Mouse (Mus musculus): ENCODE data around the gene Spata33. TPM values are rescaled to one million over a fixed set of nuclear protein-coding genes. Genes with fewer than 3 reads are reported as not detected.
A peak's percentile ranks its signal among the peaks of the same experiment; 100 is the strongest.
"Not testable (repeated sequence)": the region's sequence is repeated elsewhere in the genome, so short reads cannot be mapped to it uniquely, and the experiment has no call there.

Spata33 gene
- polyA plus RNA-seq (2015; fragmentation: Nextera tagmentation; extraction: Ambion mirVana) = 3.6 and 4.4 TPM in 2 replicates

DNA sequence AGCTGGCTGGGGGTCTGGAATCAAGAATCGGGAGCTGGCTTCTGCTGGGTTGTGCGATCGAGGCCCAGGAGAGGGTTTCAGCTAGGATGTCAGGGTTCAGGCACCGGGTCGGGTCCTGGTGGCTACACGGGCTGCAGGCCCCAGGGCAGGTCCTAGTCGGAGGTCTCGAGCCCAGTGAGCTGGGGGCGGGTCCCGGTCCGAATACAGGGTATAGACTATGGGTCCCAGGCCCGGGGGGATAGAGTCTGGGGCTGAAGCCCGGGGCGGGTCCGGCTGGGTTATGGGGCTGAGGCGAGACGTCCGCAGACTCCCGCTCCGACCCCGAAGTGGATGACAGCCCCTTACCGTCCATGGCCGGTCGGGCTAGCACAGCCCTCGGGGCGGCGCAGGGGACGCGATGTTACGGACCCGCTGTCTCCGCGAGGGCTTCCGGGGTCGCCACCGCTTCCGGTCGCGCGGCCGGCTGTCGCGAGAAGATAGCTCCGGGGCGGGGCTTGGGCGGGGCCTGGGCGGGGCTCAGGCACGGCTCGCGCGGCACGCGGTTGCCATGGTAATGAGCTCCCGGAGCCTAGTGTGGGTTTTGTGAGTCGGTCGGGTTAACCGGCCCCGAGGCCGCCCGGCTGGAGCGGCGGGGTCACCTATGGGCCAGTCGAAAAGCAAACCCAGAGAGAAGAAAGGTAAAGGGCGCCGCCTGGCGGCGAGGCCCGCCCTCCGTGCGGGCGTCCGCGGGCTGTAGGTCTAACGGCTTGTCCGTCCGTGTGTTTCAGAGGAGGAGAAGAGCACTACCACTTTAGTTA, at the start of gene Spata33, which contains the start of gene Chmp1a:
Gene Spata33, plus strand, starts transcription at position 512 of the 797 bp plus-strand sequence.
Gene Chmp1a, minus strand, starts transcription at position 443 of the 797 bp plus-strand sequence.
- peaks cover 25% of the 10 kb centered on the region for H3K36me3 ChIP-seq
- peak within 1 kb of the TSS; percentile 91 for H3K4me2 ChIP-seq
- peak within 1 kb of the TSS; percentile 98 for H3K9ac ChIP-seq
- WGBS = 1% methylated on average over 73 of the region's 76 CpGs
- peak; percentile 93 for ATAC-seq (replicated peaks; ENCODE audit: insufficient number of reproducible peaks, insufficient read depth, low FRiP score, low read depth)
- peak within 1 kb of the TSS; percentile 66 for H3K27ac ChIP-seq
- no peaks in the 10 kb centered on the region for H3K27me3 ChIP-seq
- peak within 1 kb of the TSS; percentile 96 for H3K4me3 ChIP-seq
- no peaks in the 10 kb centered on the region for H3K9me3 ChIP-seq (replicated peaks)
- H3K4me1 ChIP-seq (replicated peaks) = peaks cover 17% of the 10 kb centered on the region

DNA sequence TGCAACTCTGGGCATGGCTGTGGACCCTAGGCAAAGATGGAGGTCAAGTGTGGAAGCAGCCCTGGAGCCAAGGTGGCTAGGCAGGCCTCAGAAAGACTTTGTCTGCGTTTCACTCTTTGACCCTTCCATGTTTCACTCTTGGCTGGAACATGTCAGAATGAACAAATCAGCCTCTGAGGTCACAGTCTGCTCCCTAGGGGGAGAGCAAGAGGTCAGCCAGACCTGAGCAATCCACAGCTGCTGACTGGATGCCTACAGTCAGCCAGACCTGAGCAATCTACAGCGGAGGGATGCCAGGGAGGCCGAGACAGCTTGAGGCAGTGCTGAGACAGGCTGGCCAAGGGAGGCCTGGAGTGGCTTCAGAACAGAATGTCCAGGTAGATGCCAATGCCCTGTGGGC, 31.2 kb upstream of the Spata33 start:
- 68% methylated on average over 3 of the region's 3 CpGs for WGBS
- no peak for ATAC-seq (replicated peaks; ENCODE audit: insufficient number of reproducible peaks, insufficient read depth, low FRiP score, low read depth)

DNA sequence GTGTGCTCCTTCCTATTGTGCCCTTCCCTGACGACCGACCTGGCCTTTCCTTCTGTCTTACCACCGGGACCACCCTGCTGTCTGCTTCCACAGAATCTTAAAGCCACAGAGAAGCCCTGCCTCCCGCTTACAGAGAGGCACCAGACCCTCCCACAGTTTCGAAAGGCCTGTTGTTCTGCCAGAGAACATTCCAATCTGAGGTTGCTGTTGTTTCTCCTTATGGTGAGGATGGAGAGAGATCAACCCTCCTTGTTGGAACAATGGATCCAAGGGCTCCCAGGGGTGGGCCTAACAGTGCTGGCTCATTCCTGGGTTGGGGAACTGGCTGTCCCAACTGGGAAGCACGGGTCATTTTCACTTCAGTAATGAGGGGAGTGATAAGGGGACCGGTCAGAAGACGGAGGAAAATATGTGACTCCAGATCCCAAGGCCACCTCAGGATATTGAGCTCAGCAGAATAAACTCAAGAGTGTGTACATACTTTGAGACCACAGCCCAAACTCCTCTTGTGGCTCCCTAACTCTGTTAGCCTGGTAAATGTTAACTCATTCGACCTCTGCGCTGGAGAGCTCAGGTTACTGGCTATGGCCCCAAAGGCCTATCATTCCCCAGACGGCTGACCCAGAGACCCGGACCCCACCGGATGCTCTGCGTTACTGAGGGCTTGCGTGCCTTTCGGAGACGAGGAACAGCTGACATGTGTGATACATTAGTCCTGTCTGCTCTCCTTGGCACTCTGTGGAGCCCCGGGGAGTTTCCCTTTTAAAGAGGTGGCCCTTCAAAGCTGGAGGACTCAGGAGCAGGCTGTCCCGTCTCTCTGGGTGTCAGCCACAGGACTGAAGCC, 26.8 kb upstream of the Spata33 start, which contains the start of gene Dpep1:
Gene Dpep1, plus strand, starts transcription at position 677 of the 844 bp plus-strand sequence.
- Histone ChIP-seq H3K27ac (peak within 1 kb of the TSS; percentile 57), H3K36me3 (no peaks in the 10 kb centered on the region), H3K4me2 (no peak within 1 kb of the TSS), H3K9me3 (replicated peaks) (no peaks in the 10 kb centered on the region), H3K9ac (no peak within 1 kb of the TSS), H3K4me1 (replicated peaks) (peaks cover 15% of the 10 kb centered on the region), H3K4me3 (no peak within 1 kb of the TSS), H3K27me3 (no peaks in the 10 kb centered on the region)
- whole genome bisulfite sequencing = 27% methylated on average over 19 of the region's 19 CpGs
- ATAC-seq (replicated peaks; ENCODE audit: insufficient number of reproducible peaks, insufficient read depth, low FRiP score, low read depth) = peak; percentile 38; the same call in 1 of the 2 replicates

More for the DNA sequence above, 31.2 kb upstream of the Spata33 start:
- Histone ChIP-seq H3K9ac (no peak overlapping the region), H3K36me3 (no peaks in the 10 kb centered on the region), H3K4me3 (no peak overlapping the region), H3K4me1 (replicated peaks) (peaks cover 10% of the 10 kb centered on the region), H3K9me3 (replicated peaks) (no peaks in the 10 kb centered on the region), H3K27me3 (no peaks in the 10 kb centered on the region), H3K27ac (no peak overlapping the region), H3K4me2 (no peak overlapping the region)

DNA sequence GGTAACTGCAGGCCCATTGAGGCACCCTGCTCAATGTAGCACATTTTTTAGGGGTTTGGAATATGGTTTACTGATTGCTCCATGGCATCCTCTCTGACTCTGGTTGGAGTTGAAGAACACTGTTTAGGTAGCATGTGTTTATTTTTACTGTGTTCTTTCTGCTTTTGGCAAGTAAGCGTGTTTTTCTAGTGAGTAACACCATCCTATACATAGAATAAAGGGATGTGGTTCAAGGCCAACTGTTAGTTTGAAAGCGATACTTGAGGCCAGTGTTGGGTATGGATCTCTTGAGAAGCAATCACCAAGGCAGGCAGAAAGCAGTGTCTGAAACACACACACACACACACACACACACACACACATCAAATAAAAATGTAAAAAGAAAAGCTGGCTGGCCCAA, 24.6 kb upstream of the Spata33 start:
- H3K27ac ChIP-seq = no peak overlapping the region
- peaks cover 15% of the 10 kb centered on the region for H3K4me1 ChIP-seq (replicated peaks)
- ATAC-seq (replicated peaks; ENCODE audit: insufficient number of reproducible peaks, insufficient read depth, low FRiP score, low read depth) = no peak
- no peaks in the 10 kb centered on the region for H3K27me3 ChIP-seq
- 73% methylated on average over 2 of the region's 2 CpGs for WGBS
- H3K9ac ChIP-seq = no peak overlapping the region
- no peaks in the 10 kb centered on the region for H3K36me3 ChIP-seq
- no peaks in the 10 kb centered on the region for H3K9me3 ChIP-seq (replicated peaks)
- H3K4me2 ChIP-seq = no peak overlapping the region
- no peak overlapping the region for H3K4me3 ChIP-seq

DNA sequence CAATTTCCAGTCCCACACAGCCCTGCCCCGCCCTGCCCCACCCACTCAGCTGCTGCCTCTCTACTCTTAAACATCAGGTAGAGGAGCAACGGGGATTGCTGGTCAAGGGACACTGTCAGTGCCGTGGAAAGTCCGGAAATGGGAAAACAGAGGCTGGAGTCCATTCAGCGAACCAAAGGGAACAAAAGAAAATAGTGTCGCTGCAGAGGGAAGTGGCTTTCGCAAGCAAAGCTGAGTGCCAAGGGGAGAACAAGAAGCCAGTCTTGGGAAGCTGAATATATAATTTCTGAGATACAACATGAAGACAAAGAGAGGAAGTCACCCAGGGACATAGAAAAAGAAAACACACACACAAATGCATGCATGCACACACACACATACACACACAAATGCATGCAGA, 23.8 kb upstream of the Spata33 start:
- Histone ChIP-seq H3K9me3 (replicated peaks) (no peaks in the 10 kb centered on the region), H3K4me1 (replicated peaks) (peaks cover 15% of the 10 kb centered on the region), H3K27ac (no peak overlapping the region), H3K9ac (no peak overlapping the region), H3K4me3 (no peak overlapping the region), H3K36me3 (no peaks in the 10 kb centered on the region), H3K4me2 (no peak overlapping the region), H3K27me3 (no peaks in the 10 kb centered on the region)
- ATAC-seq (replicated peaks; ENCODE audit: insufficient number of reproducible peaks, insufficient read depth, low FRiP score, low read depth) = no peak
- WGBS = 70% methylated on average over 7 of the region's 7 CpGs

DNA sequence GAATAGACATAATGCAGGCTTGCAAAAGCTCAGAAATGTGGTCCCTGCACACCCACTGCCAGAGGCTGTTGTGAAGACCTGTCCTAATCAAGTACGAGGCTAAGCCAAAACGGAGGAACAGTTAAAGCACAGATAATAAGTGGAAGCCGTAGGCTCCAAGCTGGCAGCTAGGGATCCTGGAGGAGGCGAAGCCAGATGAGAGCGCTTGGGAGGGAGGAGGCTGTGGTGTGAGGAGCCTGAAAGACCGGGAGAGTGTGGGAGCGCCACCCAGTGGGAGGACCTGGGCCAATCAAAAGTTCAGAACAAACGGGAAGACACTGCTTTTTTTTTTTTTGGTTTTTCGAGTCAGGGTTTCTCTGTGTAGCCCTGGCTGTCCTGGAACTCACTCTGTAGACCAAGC, 22.0 kb upstream of the Spata33 start:
- WGBS = 2% methylated on average over 9 of the region's 9 CpGs
- no peaks in the 10 kb centered on the region for H3K9me3 ChIP-seq (replicated peaks)
- no peak for ATAC-seq (replicated peaks; ENCODE audit: insufficient number of reproducible peaks, insufficient read depth, low FRiP score, low read depth)
- H3K4me2 ChIP-seq = peak overlapping the region; percentile 51
- no peaks in the 10 kb centered on the region for H3K36me3 ChIP-seq
- peaks cover 11% of the 10 kb centered on the region for H3K4me1 ChIP-seq (replicated peaks)
- H3K27me3 ChIP-seq = no peaks in the 10 kb centered on the region
- no peak overlapping the region for H3K4me3 ChIP-seq
- no peak overlapping the region; the same call in 1 of the 2 replicates for H3K9ac ChIP-seq
- no peak overlapping the region for H3K27ac ChIP-seq

DNA sequence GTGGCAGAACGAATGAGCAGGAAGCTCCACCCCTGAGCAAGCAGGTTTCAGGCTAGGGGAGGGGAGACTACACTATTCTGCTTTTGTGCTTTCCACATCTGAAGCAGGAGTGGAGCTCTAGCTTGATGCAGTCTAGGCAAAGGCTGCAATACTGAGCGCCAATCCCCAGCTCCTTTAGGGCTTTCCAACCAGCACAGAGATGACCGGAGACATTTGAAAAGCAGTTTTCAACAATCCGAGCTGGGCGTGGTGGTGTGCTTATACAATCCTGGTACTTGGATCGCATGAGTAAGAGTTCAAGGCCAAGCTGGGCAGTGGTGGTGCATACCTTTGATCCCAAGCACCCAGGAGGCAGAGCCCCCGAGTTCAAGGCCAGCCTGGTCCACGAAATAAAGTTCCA, 20.7 kb upstream of the Spata33 start:
- Histone ChIP-seq H3K4me1 (replicated peaks) (peaks cover 2% of the 10 kb centered on the region), H3K4me2 (no peak overlapping the region), H3K27me3 (no peaks in the 10 kb centered on the region), H3K27ac (no peak overlapping the region), H3K9ac (no peak overlapping the region), H3K36me3 (no peaks in the 10 kb centered on the region), H3K4me3 (no peak overlapping the region), H3K9me3 (replicated peaks) (no peaks in the 10 kb centered on the region)
- ATAC-seq (replicated peaks; ENCODE audit: insufficient number of reproducible peaks, insufficient read depth, low FRiP score, low read depth) = no peak
- 55% methylated on average over 8 of the region's 8 CpGs for WGBS

DNA sequence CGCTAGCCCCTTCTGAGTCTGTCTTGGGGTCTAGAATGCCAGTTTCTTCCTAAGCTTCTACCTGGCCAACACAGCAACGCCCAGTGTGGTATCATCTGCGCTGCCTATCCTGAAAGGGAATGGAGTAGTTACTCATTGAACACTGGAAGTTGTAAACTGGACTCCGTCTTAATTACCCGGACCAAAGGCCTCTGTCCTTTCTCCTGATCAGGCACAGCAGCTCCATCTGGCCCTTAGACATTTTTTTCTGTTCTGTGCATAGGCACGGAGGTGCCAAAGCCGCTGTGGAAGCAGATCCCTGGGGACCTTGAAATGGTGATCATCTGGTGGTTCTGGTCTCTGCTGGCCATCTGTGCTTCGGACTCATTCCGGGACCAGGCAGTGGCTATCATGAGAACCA, 18.9 kb upstream of the Spata33 start:
- ATAC-seq (replicated peaks; ENCODE audit: insufficient number of reproducible peaks, insufficient read depth, low FRiP score, low read depth) = no peak
- Histone ChIP-seq H3K27ac (no peak overlapping the region), H3K4me3 (no peak overlapping the region), H3K36me3 (no peaks in the 10 kb centered on the region), H3K4me1 (replicated peaks) (peaks cover 2% of the 10 kb centered on the region), H3K4me2 (no peak overlapping the region), H3K27me3 (no peaks in the 10 kb centered on the region), H3K9ac (no peak overlapping the region), H3K9me3 (replicated peaks) (no peaks in the 10 kb centered on the region)
- WGBS = 87% methylated on average over 9 of the region's 9 CpGs

DNA sequence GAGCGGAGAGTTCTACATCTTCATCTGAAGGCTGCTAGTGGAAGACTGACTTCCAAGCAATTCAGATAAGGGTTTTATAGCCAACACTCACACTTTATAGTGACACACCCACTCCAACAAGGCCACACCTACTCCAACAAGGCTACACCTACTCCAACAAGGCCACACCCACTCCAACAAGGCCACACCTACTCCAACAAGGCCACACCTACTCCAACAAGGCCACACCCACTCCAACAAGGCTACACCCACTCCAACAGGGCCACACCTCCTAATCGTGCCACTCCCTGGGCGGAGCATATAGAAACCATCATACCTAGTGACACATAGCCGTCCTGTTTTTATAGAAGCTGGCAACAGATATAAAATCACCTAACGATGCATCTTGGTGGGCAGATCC, 15.6 kb upstream of the Spata33 start:
- not testable (repeated sequence) for H3K4me2 ChIP-seq; H3K27ac ChIP-seq; H3K9me3 ChIP-seq (replicated peaks); H3K27me3 ChIP-seq; H3K4me1 ChIP-seq (replicated peaks); ATAC-seq (replicated peaks; ENCODE audit: insufficient number of reproducible peaks, insufficient read depth, low FRiP score, low read depth); H3K9ac ChIP-seq; H3K36me3 ChIP-seq; H3K4me3 ChIP-seq
- WGBS = 73% methylated on average over 5 of the region's 5 CpGs

DNA sequence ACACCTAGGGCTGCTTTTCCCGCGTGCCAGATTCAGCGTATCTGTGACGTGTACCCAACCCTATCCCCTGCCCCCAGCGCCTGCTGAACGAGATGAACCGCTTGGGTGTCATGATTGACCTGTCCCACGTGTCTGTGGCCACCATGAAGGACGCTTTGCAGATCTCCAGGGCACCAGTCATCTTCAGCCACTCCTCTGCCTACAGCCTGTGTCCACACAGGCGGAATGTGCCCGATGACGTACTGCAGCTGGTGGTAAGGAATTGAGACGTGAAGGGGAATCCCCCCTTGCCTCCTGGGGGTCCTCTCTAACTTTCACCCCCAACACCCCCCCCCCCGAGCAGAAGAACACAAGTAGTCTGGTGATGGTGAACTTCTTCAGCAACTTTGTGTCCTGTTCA, 12.8 kb upstream of the Spata33 start:
- Histone ChIP-seq H3K9ac (no peak overlapping the region), H3K9me3 (replicated peaks) (no peaks in the 10 kb centered on the region), H3K4me3 (no peak overlapping the region), H3K27me3 (no peaks in the 10 kb centered on the region; the same call in 1 of the 2 replicates), H3K27ac (no peak overlapping the region), H3K4me1 (replicated peaks) (no peaks in the 10 kb centered on the region), H3K4me2 (no peak overlapping the region), H3K36me3 (peaks cover under 1% of the 10 kb centered on the region; the same call in 1 of the 2 replicates)
- no peak for ATAC-seq (replicated peaks; ENCODE audit: insufficient number of reproducible peaks, insufficient read depth, low FRiP score, low read depth)
- 49% methylated on average over 14 of the region's 14 CpGs for WGBS

DNA sequence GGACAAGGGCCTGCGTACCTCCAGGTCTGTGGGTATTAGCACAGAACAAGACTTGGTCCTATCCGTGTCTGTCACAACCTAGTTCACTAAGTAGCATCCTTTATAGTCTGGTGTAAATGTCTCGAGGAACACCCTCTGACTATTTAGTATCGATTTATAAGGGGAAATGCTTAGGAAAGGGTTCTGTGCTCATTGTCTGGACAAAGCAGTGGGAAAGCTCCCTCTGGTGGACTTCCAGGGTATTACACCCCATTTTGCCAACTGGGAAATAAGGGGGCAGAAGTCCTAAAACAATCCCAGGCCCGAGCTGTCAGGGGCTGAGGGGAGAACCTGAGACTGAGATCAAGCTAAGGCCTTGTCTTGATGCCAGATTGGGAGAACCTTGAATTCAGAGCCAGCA, 10.3 kb upstream of the Spata33 start:
- no peaks in the 10 kb centered on the region; the same call in 1 of the 2 replicates for H3K27me3 ChIP-seq
- H3K36me3 ChIP-seq = peaks cover 17% of the 10 kb centered on the region
- no peak overlapping the region for H3K4me2 ChIP-seq
- H3K9ac ChIP-seq = no peak overlapping the region
- no peak for ATAC-seq (replicated peaks; ENCODE audit: insufficient number of reproducible peaks, insufficient read depth, low FRiP score, low read depth)
- no peak overlapping the region for H3K27ac ChIP-seq
- no peaks in the 10 kb centered on the region for H3K9me3 ChIP-seq (replicated peaks)
- no peaks in the 10 kb centered on the region for H3K4me1 ChIP-seq (replicated peaks)
- 25% methylated on average over 5 of the region's 5 CpGs for WGBS
- H3K4me3 ChIP-seq = no peak overlapping the region

Data from heart, embryonic 15.5 days (tissue).